Mouse (Mus musculus) embryonic stem cell, embryonic (primary cell): ENCODE results near the gene Zfp160.
"Not testable (repeated sequence)": the region's sequence is repeated elsewhere in the genome, so short reads cannot be mapped to it uniquely, and the experiment has no call there.

Source experiments
- CTCF ChIA-PET, 4 experiments: fragments of 300-600 bp in 2 of 4; fragments of 350-600 bp in 2 of 4; sonication (Branson Sonifier 250); formaldehyde crosslinking; loops; one replicate each; lab custom pipeline; 2022; ENCODE audit warnings: inconsistent platforms in 2 of 4; lab: Charles Lee
- POLR2A ChIA-PET, 4 experiments: fragments of 300-600 bp in 2 of 4; fragments of 350-600 bp in 2 of 4; sonication (Branson Sonifier 250); formaldehyde crosslinking; loops; one replicate each; lab custom pipeline; 2022; ENCODE audit warnings: antibody characterized with exemption in 4 of 4, inconsistent platforms in 1 of 4; lab: Charles Lee

The Zfp160 gene

GRCm38 (mm10) chr17:21008382-21009331 lies at the start of gene Zfp160:
Gene Zfp160, plus strand, starts transcription at chr17:21008903.
- POLR2A ChIA-PET: interaction anchor here (0.5 to 3.7 kb wide), 28 partner anchors 9 to 722 kb away, joined by 3 to 62 read pairs (median 4); partner anchors contain the start of genes Ppp2r1a (in 3 of the 4), Zfp54 (in 2 of the 4), Zfp229 (in 1 of the 4) and Zfp51 (in 1 of the 4)
- CTCF ChIA-PET: interaction anchor here in 2 of 4 experiments (0.7 to 1.3 kb wide), 4 partner anchors 56 to 571 kb away, joined by 3 to 5 read pairs (median 4); no protein-coding TSS in a partner anchor

- CTCF ChIA-PET: no interaction called here
- POLR2A ChIA-PET: interaction anchor here in 2 of 4 experiments (0.9 to 4.7 kb wide), 5 partner anchors 11 to 48 kb away, joined by 3 to 28 read pairs (median 4); partner anchors contain the start of genes Zfp160 (in 2 of the 2) and Ppp2r1a (in 1 of the 2)
These were observed 48.3 kb upstream of the Zfp160 start for GRCm38 (mm10) chr17:20960386-20960785.

- ChIA-PET CTCF (no interaction called here), POLR2A (interaction anchor here in 3 of 4 experiments (0.6 to 3.3 kb wide), 8 partner anchors 9 to 1905 kb away, joined by 3 to 11 read pairs (median 6); partner anchors contain the start of genes Ppp2r1a (in 1 of the 3) and Zfp160 (in 1 of the 3))
These were observed 43.3 kb upstream of the Zfp160 start for GRCm38 (mm10) chr17:20965421-20965820.

GRCm38 (mm10) chr17:20966681-20967080 lies 42.0 kb upstream of the Zfp160 start:
- POLR2A ChIA-PET: interaction anchor here in 3 of 4 experiments (1.2 to 4.0 kb wide), 11 partner anchors 9 to 42 kb away, joined by 3 to 21 read pairs (median 6); partner anchors contain the start of genes Ppp2r1a (in 2 of the 3) and Zfp160 (in 1 of the 3)
- CTCF ChIA-PET: interaction anchor here in 1 of 4 experiments (0.6 kb wide), 1 partner anchor 882 kb away, joined by 3 read pairs; no protein-coding TSS in a partner anchor

- ChIA-PET POLR2A (no interaction called here), CTCF (no interaction called here)
These were observed 15.0 kb upstream of the Zfp160 start for GRCm38 (mm10) chr17:20993716-20994115.

GRCm38 (mm10) chr17:20996364-20996763 lies 12.3 kb upstream of the Zfp160 start, which contains the start of gene Vmn1r233:
Gene Vmn1r233, minus strand, starts transcription at chr17:20996464.
- ChIA-PET POLR2A (no interaction called here), CTCF (no interaction called here)

GRCm38 (mm10) chr17:21009726-21010125 lies 1.0 kb downstream of the Zfp160 start:
- POLR2A ChIA-PET: interaction anchor here in 3 of 4 experiments (0.9 to 3.7 kb wide), 12 partner anchors 11 to 414 kb away, joined by 3 to 62 read pairs (median 5); partner anchors contain the start of genes Ppp2r1a (in 2 of the 3) and Zfp54 (in 2 of the 3)

GRCm38 (mm10) chr17:21018410-21019080 lies 9.8 kb downstream of the Zfp160 start:
- ChIA-PET POLR2A (no interaction called here), CTCF (no interaction called here)

More at GRCm38 (mm10) chr17:21009726-21010125, 1.0 kb downstream of the Zfp160 start:
- CTCF ChIA-PET: interaction anchor here in 1 of 4 experiments (1.3 kb wide), 1 partner anchor 525 kb away, joined by 4 read pairs; no protein-coding TSS in a partner anchor

GRCm38 (mm10) chr17:21048020-21048419 lies 39.3 kb downstream of the Zfp160 start:
- POLR2A ChIA-PET, CTCF ChIA-PET: not testable (repeated sequence)

GRCm38 (mm10) chr17:21050901-21051300 lies 42.2 kb downstream of the Zfp160 start:
- POLR2A ChIA-PET: interaction anchor here in 1 of 4 experiments (1.4 kb wide), 1 partner anchor 8 kb away, joined by 3 read pairs; no protein-coding TSS in a partner anchor
- CTCF ChIA-PET: no interaction called here

- POLR2A ChIA-PET, CTCF ChIA-PET: not testable (repeated sequence)
These were observed 42.6 kb downstream of the Zfp160 start for GRCm38 (mm10) chr17:21051341-21051740.

- POLR2A ChIA-PET, CTCF ChIA-PET: not testable (repeated sequence)
These were observed 43.2 kb downstream of the Zfp160 start for GRCm38 (mm10) chr17:21051919-21052318.

GRCm38 (mm10) chr17:21053267-21053666 lies 44.6 kb downstream of the Zfp160 start:
- ChIA-PET POLR2A (no interaction called here), CTCF (no interaction called here)

GRCm38 (mm10) chr17:21055111-21055510 lies 46.4 kb downstream of the Zfp160 start:
- CTCF ChIA-PET: interaction anchor here in 1 of 4 experiments (1.5 kb wide), 1 partner anchor 47 kb away, joined by 3 read pairs; no protein-coding TSS in a partner anchor
- POLR2A ChIA-PET: not testable (repeated sequence)

- POLR2A ChIA-PET: interaction anchor here in 2 of 4 experiments (1.0 to 2.1 kb wide), 5 partner anchors 16 to 358 kb away, joined by 3 to 9 read pairs (median 4); partner anchors contain the start of genes Ppp2r1a (in 2 of the 2), Zfp160 (in 1 of the 2) and Zfp54 (in 1 of the 2)
- CTCF ChIA-PET: no interaction called here
These were observed 56.8 kb downstream of the Zfp160 start for GRCm38 (mm10) chr17:21065501-21065900.

GRCm38 (mm10) chr17:21067036-21067435 lies 58.3 kb downstream of the Zfp160 start:
- CTCF ChIA-PET: interaction anchor here in 1 of 4 experiments (0.6 kb wide), 1 partner anchor 449 kb away, joined by 3 read pairs; no protein-coding TSS in a partner anchor
- POLR2A ChIA-PET: interaction anchor here in 2 of 4 experiments (0.7 to 2.1 kb wide), 3 partner anchors 58 to 122 kb away, joined by 3 to 9 read pairs (median 7); partner anchors contain the start of genes Ppp2r1a (in 2 of the 2) and Zfp160 (in 1 of the 2)

GRCm38 (mm10) chr17:21069443-21069842 lies 60.7 kb downstream of the Zfp160 start:
- CTCF ChIA-PET, POLR2A ChIA-PET: not testable (repeated sequence)

GRCm38 (mm10) chr17:21070971-21071370 lies 62.3 kb downstream of the Zfp160 start:
- CTCF ChIA-PET, POLR2A ChIA-PET: not testable (repeated sequence)
